Mouse (Mus musculus): ENCODE results near the gene Abca6.

- TF ChIP-seq TAL1 (IDR thresholded peaks at IDR 0.05; ENCODE audit: low read length) (no peak), GATA1 (IDR thresholded peaks at IDR 0.05; ENCODE audit: low read length) (no peak)
These were observed 16.8 kb upstream of the Abca6 start for GRCm38 (mm10) chr11:110268244-110268844.

Data from erythroblast, embryonic 14.5 days (primary cell).